Mouse (Mus musculus) central nervous system, embryonic 11.5 days (tissue): ENCODE results near the gene Luc7l3. TPM values are rescaled to one million over a fixed set of nuclear protein-coding genes. Genes with fewer than 3 reads are reported as not detected.

Source experiments
- polyA plus RNA-seq: library from polyadenylated mRNA; depleted of rRNA; stranded (reverse); fragments of >200 nt; gene quantifications from 2 replicates; pipeline ENCODE4 v1.2.3, GENCODE M21; 2012; rRNA removed

Luc7l3 gene
- polyA plus RNA-seq = 190 and 384 TPM in 2 replicates

GRCm38 (mm10) chr11:94321931-94322400, at the start of gene Luc7l3:
Gene Luc7l3, minus strand, starts transcription at chr11:94321988.

DNA sequence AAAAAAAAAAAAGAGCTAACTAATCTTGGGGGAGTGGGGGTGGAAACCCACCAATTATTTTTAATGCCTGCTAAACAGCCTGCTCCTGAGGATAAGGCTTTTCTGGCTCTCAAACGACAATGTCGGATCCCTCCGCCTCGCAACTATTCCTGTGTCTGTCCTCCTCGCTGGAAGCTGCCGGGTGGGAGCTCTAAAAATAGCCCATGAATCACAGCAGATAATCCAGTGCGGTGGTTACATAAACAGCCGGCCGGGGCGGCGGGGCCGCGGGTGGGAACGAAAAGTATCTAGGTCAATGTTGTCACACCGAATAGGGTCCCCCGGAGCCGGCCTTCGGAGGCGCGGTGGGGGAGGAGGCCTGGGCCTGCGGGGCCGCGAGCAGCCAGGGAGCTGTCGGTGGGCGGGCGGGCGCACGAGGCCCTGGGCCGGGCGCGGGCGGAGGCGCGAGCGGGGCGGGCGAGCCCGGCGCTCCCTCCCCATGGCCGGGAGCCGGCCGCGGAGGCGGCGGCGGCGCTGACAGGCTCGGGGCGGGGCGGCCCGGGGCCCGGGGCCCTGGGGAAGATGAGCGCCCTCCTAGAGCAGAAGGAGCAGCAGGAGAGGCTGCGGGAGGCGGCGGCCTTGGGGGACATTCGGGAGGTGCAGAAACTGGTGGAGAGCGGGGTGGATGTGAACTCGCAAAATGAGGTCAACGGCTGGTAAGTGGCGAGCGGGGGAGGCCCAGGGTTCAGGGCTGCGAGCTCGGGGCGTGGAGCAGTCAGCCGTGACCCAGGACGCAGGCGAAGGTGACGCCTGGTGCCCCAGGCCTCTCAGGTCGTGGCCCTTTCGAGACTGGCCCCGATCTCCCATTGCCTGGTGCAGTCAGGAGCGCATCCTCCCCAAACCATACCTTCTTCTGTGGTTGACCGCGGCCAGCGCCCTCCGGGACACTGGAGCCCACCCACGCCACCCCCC, 6.2 kb upstream of the Luc7l3 start, which contains the start of gene Ankrd40:
Gene Ankrd40 (plus strand): TSS at position 309 of the 951 bp plus-strand sequence.

GRCm38 (mm10) chr11:94281199-94282181, 40.3 kb downstream of the Luc7l3 start, which contains the start of gene Gm21885:
Gene Gm21885, plus strand, starts transcription at chr11:94281873.

GRCm38 (mm10) chr11:94245955-94246788, 75.6 kb downstream of the Luc7l3 start, which contains the start of gene Wfikkn2:
Gene Wfikkn2, minus strand, starts transcription at chr11:94246005.

Other genes starting within 250 kb of the Luc7l3 start
- 17.7 and 22.7 TPM in 2 replicates for gene Tob1, start 110.5 kb downstream of the Luc7l3 start, polyA plus RNA-seq
- 2.9 and 6.1 TPM in 2 replicates for gene Wfikkn2, start 76.0 kb downstream of the Luc7l3 start, polyA plus RNA-seq
- gene Gm21885, start 40.1 kb downstream of the Luc7l3 start, polyA plus RNA-seq = not detected in 2 replicates
- 49.6 and 60.0 TPM in 2 replicates for gene Ankrd40, start 6.0 kb upstream of the Luc7l3 start, polyA plus RNA-seq
- gene Abcc3, start 71.0 kb upstream of the Luc7l3 start, polyA plus RNA-seq = 0.86 and 0.91 TPM in 2 replicates
- 128 and 162 TPM in 2 replicates for gene Cacna1g, start 152.2 kb upstream of the Luc7l3 start, polyA plus RNA-seq
- gene Spata20, start 164.2 kb upstream of the Luc7l3 start, polyA plus RNA-seq = 0.20 TPM in 2 replicates
- 1.0 and 2.1 TPM in 2 replicates for gene Epn3, start 178.0 kb upstream of the Luc7l3 start, polyA plus RNA-seq
- gene Mycbpap, start 199.8 kb upstream of the Luc7l3 start, polyA plus RNA-seq = 2.9 and 5.7 TPM in 2 replicates
- gene Rsad1, start 227.3 kb upstream of the Luc7l3 start, polyA plus RNA-seq = 7.7 and 8.3 TPM in 2 replicates
- gene Chad, start 243.1 kb upstream of the Luc7l3 start, polyA plus RNA-seq = 0.10 and 0.55 TPM in 2 replicates